Mouse (Mus musculus) brain, embryonic 14.5 days (tissue): Measurements from ENCODE around the gene Stk4.

ENCODE experiments used
- CTCF ChIP-seq: fragments of 200-500 bp; IDR thresholded peaks from 2 replicates; pipeline ENCODE4 v1.5.1; 2012; ENCODE audit warnings: inconsistent platforms, mild to moderate bottlenecking, moderate library complexity, borderline replicate concordance; ENCODE audit not compliant: insufficient read depth, insufficient read length; ENCODE audit errors: extremely low read depth
- POLR2A ChIP-seq: fragments of 200-500 bp; IDR thresholded peaks from 2 replicates; pipeline ENCODE4 v1.6.1; 2012; ENCODE audit warnings: mild to moderate bottlenecking, inconsistent platforms, borderline replicate concordance; ENCODE audit not compliant: poor library complexity, insufficient read depth, insufficient read length, severe bottlenecking; ENCODE audit errors: extremely low read depth

GRCm38 (mm10) chr2:164184145-164184719 lies 114.1 kb downstream of the Stk4 start:
- TF ChIP-seq POLR2A (no peak), CTCF (no peak)
